Mouse (Mus musculus) liver, postnatal 0 days (tissue): ENCODE measurements around the gene Abat. TPM values are rescaled to one million over a fixed set of nuclear protein-coding genes. Genes with fewer than 3 reads are reported as not detected.

Source experiments
- ATAC-seq: fragments of 200-750 bp; cut with Nextera tagmentation; 2 replicates; pipeline ENCODE4 v1.8.0; 2017; ENCODE audit warnings: mild to moderate bottlenecking, moderate library complexity
- DNase-seq: peaks from one replicate; pipeline ENCODE4 v3.0.0-alpha.2; 2016
- H3K27ac ChIP-seq: fragments of 300-500 bp; sonication (generic); 2 replicates; pipeline ENCODE4 v1.5.1; 2014; ENCODE audit warnings: antibody characterized with exemption, moderate library complexity, mild to moderate bottlenecking, low read depth
- H3K27me3 ChIP-seq: fragments of 300-500 bp; sonication (generic); 2 replicates; pipeline ENCODE4 v1.6.1; 2014; ENCODE audit warnings: low read length, control low read depth, mixed read lengths; ENCODE audit not compliant: insufficient read depth
- H3K36me3 ChIP-seq: fragments of 300-500 bp; sonication (generic); replicated peaks from 2 replicates; pipeline ENCODE4 v1.6.1; 2014; ENCODE audit warnings: mild to moderate bottlenecking, control low read depth, low read length, moderate library complexity, mixed read lengths; ENCODE audit not compliant: insufficient read depth
- H3K4me1 ChIP-seq: fragments of 300-500 bp; sonication (generic); 2 replicates; pipeline ENCODE4 v1.6.1; 2014; ENCODE audit warnings: antibody characterized with exemption, mild to moderate bottlenecking, control low read depth; ENCODE audit not compliant: insufficient read depth
- H3K4me2 ChIP-seq: fragments of 300-500 bp; sonication (generic); 2 replicates; pipeline ENCODE4 v1.6.1; 2014; ENCODE audit warnings: low read depth, mild to moderate bottlenecking, low read length, moderate library complexity, mixed read lengths
- H3K4me3 ChIP-seq: fragments of 300-500 bp; sonication (generic); 2 replicates; pipeline ENCODE4 v1.5.1; 2014; ENCODE audit warnings: low read depth, low read length
- H3K9ac ChIP-seq: fragments of 300-500 bp; sonication (generic); replicated peaks from 2 replicates; pipeline ENCODE4 v1.6.1; 2014; ENCODE audit warnings: mild to moderate bottlenecking, moderate library complexity
- H3K9me3 ChIP-seq: fragments of 300-500 bp; sonication (generic); 2 replicates; pipeline ENCODE4 v1.6.1; 2016; ENCODE audit warnings: mild to moderate bottlenecking, control low read depth, low read length, mixed read lengths
- CTCF ChIP-seq: sonication (generic); IDR thresholded peaks from 2 replicates; pipeline ENCODE4 v1.5.1; 2016; ENCODE audit warnings: antibody characterized with exemption, low read depth
- EP300 ChIP-seq: IDR thresholded peaks from 2 replicates; pipeline ENCODE4 v1.6.1; 2016; ENCODE audit warnings: antibody characterized with exemption, low read depth, mild to moderate bottlenecking
- WGBS: fragments of 180-500 bp; shearing (Covaris S2); extraction: QIAGEN DNeasy Blood & Tissue Kit; methylation state at CpG from one replicate; pipeline ENCODE4 v1.1.7; 2014; ENCODE audit not compliant: insufficient replicate concordance; 5-methylcytosine and 5-hydroxymethylcytosine counted together
- polyA plus RNA-seq: library from polyadenylated mRNA; unstranded; fragments of >200 nt; fragmentation: Nextera tagmentation; extraction: Ambion mirVana; gene quantifications from 2 replicates; pipeline ENCODE4 v1.2.1, GENCODE M21; 2015

The Abat gene
- polyA plus RNA-seq, 1 experiment from 2014 or later, result 37.8 TPM

GRCm38 (mm10) chr16:8573041-8573440 is 59.8 kb downstream of the Abat start:
- no peak for ATAC-seq
- H3K9me3 ChIP-seq, result no peaks in the 10 kb centered on the region
- no peaks in the 10 kb centered on the region for H3K27me3 ChIP-seq
- H3K9ac ChIP-seq, result no peak overlapping the region
- H3K4me2 ChIP-seq, result no peak overlapping the region
- H3K27ac ChIP-seq, result no peak overlapping the region
- peaks cover 3% of the 10 kb centered on the region; the same call in 1 of the 2 replicates for H3K4me1 ChIP-seq
- TF ChIP-seq CTCF, result no peak
- no peak for TF ChIP-seq EP300
- H3K4me3 ChIP-seq, result no peak overlapping the region
- DNase-seq, result no peak
- 85% methylated on average over 4 of the region's 4 CpGs for WGBS
- peaks cover 2% of the 10 kb centered on the region; the same call in 1 of the 2 replicates for H3K36me3 ChIP-seq

- Histone ChIP-seq H3K36me3 (peaks cover 8% of the 10 kb centered on the region), H3K4me1 (peaks cover 2% of the 10 kb centered on the region; the same call in 1 of the 2 replicates), H3K4me3 (no peak overlapping the region), H3K4me2 (no peak overlapping the region), H3K27ac (no peak overlapping the region), H3K9ac (no peak overlapping the region), H3K9me3 (no peaks in the 10 kb centered on the region), H3K27me3 (no peaks in the 10 kb centered on the region)
- 65% methylated on average over 3 of the region's 3 CpGs for WGBS
- ATAC-seq (no peak), DNase-seq (no peak)
- TF ChIP-seq EP300, result no peak
- no peak for TF ChIP-seq CTCF
Measured at GRCm38 (mm10) chr16:8573751-8574150, 60.5 kb downstream of the Abat start.

- Histone ChIP-seq H3K4me1 (no peaks in the 10 kb centered on the region; the same call in 1 of the 2 replicates), H3K9ac (no peak overlapping the region), H3K4me2 (no peak overlapping the region), H3K27ac (no peak overlapping the region), H3K36me3 (peaks cover 9% of the 10 kb centered on the region), H3K4me3 (no peak overlapping the region), H3K9me3 (no peaks in the 10 kb centered on the region), H3K27me3 (no peaks in the 10 kb centered on the region)
- WGBS, result 84% methylated on average over 11 of the region's 11 CpGs
- DNase-seq (no peak), ATAC-seq (no peak)
- no peak for TF ChIP-seq EP300
Measured at GRCm38 (mm10) chr16:8574316-8574715, 61.1 kb downstream of the Abat start.

- no peak for DNase-seq
Measured at GRCm38 (mm10) chr16:8576111-8576510, 62.9 kb downstream of the Abat start.

DNA sequence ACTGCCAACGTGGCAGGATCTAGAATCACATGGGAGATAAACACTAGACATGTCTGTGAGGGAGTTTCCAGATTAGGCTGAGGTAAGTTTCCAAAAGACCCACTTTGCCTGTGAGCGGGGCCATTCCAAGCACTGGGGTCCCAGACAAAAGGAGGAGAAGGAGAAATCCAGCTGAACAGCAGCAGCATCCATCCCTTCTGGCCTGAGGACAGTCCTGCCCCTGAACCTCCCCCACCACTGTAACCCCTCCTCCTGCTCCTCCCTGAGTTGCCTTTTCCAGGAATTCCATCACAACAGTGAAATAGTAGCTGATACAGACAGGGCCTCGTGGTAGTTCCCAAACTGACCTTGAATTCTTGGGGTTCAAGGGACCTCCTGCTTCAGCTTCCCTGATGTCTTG is 63.7 kb downstream of the Abat start:
- H3K27ac ChIP-seq, result no peak overlapping the region
- no peak for TF ChIP-seq CTCF
- no peak for TF ChIP-seq EP300
- H3K4me1 ChIP-seq, result no peaks in the 10 kb centered on the region
- peaks cover 3% of the 10 kb centered on the region; the same call in 1 of the 2 replicates for H3K9me3 ChIP-seq
- H3K27me3 ChIP-seq, result no peaks in the 10 kb centered on the region
- WGBS, result 55% methylated on average over 3 of the region's 3 CpGs
- no peak for DNase-seq
- H3K9ac ChIP-seq, result no peak overlapping the region
- H3K36me3 ChIP-seq, result peaks cover 13% of the 10 kb centered on the region
- ATAC-seq, result no peak
- H3K4me2 ChIP-seq, result no peak overlapping the region
- no peak overlapping the region for H3K4me3 ChIP-seq

More at GRCm38 (mm10) chr16:8576111-8576510, 62.9 kb downstream of the Abat start:
- Histone ChIP-seq H3K4me1 (no peaks in the 10 kb centered on the region), H3K9me3 (no peaks in the 10 kb centered on the region), H3K36me3 (peaks cover 13% of the 10 kb centered on the region), H3K4me3 (no peak overlapping the region), H3K9ac (no peak overlapping the region), H3K4me2 (no peak overlapping the region), H3K27ac (no peak overlapping the region), H3K27me3 (no peaks in the 10 kb centered on the region)
- TF ChIP-seq EP300 (no peak), CTCF (no peak)
- WGBS, result 71% methylated on average over 3 of the region's 3 CpGs
- no peak for ATAC-seq

DNA sequence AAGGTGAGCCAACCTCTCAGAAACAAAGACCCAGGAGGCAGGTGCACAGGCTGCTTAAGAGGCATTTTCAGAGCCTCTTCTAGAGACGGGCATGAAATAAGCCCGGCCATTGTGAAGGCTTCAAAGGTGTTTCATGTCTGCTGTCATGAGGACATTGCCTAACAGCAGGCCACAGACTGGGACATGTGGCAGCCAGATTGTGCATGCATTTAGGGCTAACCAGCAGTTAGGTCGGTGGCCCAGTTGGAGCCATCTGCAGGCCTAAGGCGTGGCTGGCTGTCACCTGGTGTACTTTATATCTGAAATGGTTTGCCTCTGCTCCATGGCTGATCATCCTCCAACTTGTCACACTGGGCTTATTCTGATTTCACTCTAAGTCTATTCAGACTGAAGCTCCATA is 65.1 kb downstream of the Abat start:
- Histone ChIP-seq H3K9ac (no peak overlapping the region), H3K27me3 (no peaks in the 10 kb centered on the region), H3K4me3 (no peak overlapping the region), H3K4me2 (no peak overlapping the region), H3K27ac (no peak overlapping the region), H3K36me3 (peaks cover 18% of the 10 kb centered on the region), H3K9me3 (peaks cover 3% of the 10 kb centered on the region; the same call in 1 of the 2 replicates), H3K4me1 (no peaks in the 10 kb centered on the region)
- no peak for ATAC-seq
- no peak for DNase-seq
- no peak for TF ChIP-seq CTCF
- TF ChIP-seq EP300, result no peak
- WGBS, result 74% methylated on average over 4 of the region's 4 CpGs

DNA sequence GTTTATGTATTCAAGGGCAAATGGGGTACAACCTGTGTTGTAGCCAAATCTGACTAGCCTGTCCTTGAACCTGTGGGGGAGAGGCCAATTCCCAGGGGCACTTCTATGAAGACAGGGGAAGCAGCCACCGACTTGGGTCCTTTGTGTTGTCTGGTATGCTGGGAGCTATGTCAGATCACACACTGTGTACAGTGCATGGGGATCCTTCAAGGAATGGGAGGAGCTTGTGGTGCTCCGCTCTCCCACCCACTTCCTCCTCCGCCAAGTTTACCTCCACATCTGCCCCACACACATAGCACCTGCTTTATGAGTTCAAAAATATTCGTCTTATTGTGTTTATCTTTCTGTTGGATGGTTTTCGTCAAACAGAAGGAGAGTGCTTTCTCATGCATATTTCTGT is 66.3 kb downstream of the Abat start:
- no peaks in the 10 kb centered on the region for H3K4me1 ChIP-seq
- WGBS, result 54% methylated on average over 5 of the region's 5 CpGs
- ATAC-seq, result no peak

More for the DNA sequence above, 66.3 kb downstream of the Abat start:
- no peak for DNase-seq
- no peak overlapping the region for H3K4me3 ChIP-seq
- no peak overlapping the region for H3K9ac ChIP-seq
- H3K27ac ChIP-seq, result no peak overlapping the region
- H3K36me3 ChIP-seq, result peaks cover 29% of the 10 kb centered on the region
- no peak overlapping the region for H3K4me2 ChIP-seq
- TF ChIP-seq EP300 (no peak), CTCF (no peak)
- peaks cover 3% of the 10 kb centered on the region; the same call in 1 of the 2 replicates for H3K9me3 ChIP-seq
- no peaks in the 10 kb centered on the region for H3K27me3 ChIP-seq
